Mouse (Mus musculus) stomach, postnatal 0 days (tissue): Measurements from ENCODE around the gene Rock2. TPM values are rescaled to one million over a fixed set of nuclear protein-coding genes. Genes with fewer than 3 reads are reported as not detected.

ENCODE experiments used
- ATAC-seq: fragments of 200-750 bp; cut with Nextera tagmentation; 2 replicates; pipeline ENCODE4 v1.8.0; 2017; ENCODE audit not compliant: low FRiP score, low TSS enrichment
- DNase-seq: peaks from one replicate; pipeline ENCODE4 v3.0.0-alpha.2; 2016; ENCODE audit warnings: low spot score
- H3K27ac ChIP-seq: fragments of 300-500 bp; sonication (generic); replicated peaks from 2 replicates; pipeline ENCODE4 v1.5.1; 2014; ENCODE audit warnings: mild to moderate bottlenecking, control low read depth
- H3K27me3 ChIP-seq: fragments of 300-500 bp; sonication (generic); 2 replicates; pipeline ENCODE4 v1.6.1; 2014; ENCODE audit warnings: low read length; ENCODE audit not compliant: control insufficient read depth, insufficient read depth
- H3K36me3 ChIP-seq: fragments of 300-500 bp; sonication (generic); 2 replicates; pipeline ENCODE4 v1.6.1; 2014; ENCODE audit warnings: low read length, mixed read lengths; ENCODE audit not compliant: control insufficient read depth, insufficient read depth
- H3K4me1 ChIP-seq: fragments of 300-500 bp; sonication (generic); replicated peaks from 2 replicates; pipeline ENCODE4 v1.6.1; 2014; ENCODE audit warnings: antibody characterized with exemption; ENCODE audit not compliant: control insufficient read depth, insufficient read depth
- H3K4me2 ChIP-seq: fragments of 300-500 bp; sonication (generic); replicated peaks from 2 replicates; pipeline ENCODE4 v1.6.1; 2014; ENCODE audit warnings: low read depth, mild to moderate bottlenecking, control low read depth, moderate library complexity
- H3K4me3 ChIP-seq: fragments of 300-500 bp; sonication (generic); 2 replicates; pipeline ENCODE4 v1.5.1; 2014; ENCODE audit warnings: low read depth, low read length, control low read depth
- H3K9ac ChIP-seq: fragments of 300-500 bp; sonication (generic); 2 replicates; pipeline ENCODE4 v1.6.1; 2014; ENCODE audit warnings: mild to moderate bottlenecking, low read length, control low read depth, mixed read lengths
- H3K9me3 ChIP-seq: fragments of 300-500 bp; sonication (generic); 2 replicates; pipeline ENCODE4 v1.6.1; 2016; ENCODE audit warnings: low read length; ENCODE audit not compliant: control insufficient read depth
- CTCF ChIP-seq: IDR thresholded peaks from 2 replicates; pipeline ENCODE4 v1.5.1; 2016; ENCODE audit warnings: antibody characterized with exemption, low read depth, mild to moderate bottlenecking, moderate library complexity
- EP300 ChIP-seq: optimal IDR thresholded peaks from 2 replicates; pipeline ENCODE3; 2016; ENCODE audit warnings: antibody characterized with exemption
- whole genome bisulfite sequencing: fragments of 180-500 bp; shearing (Covaris S2); extraction: QIAGEN DNeasy Blood & Tissue Kit; methylation state at CpG from one replicate; pipeline ENCODE4 v1.1.7; 2014; 5-methylcytosine and 5-hydroxymethylcytosine counted together
- polyA plus RNA-seq: library from polyadenylated mRNA; unstranded; fragments of >200 nt; fragmentation: Nextera tagmentation; extraction: Ambion mirVana; gene quantifications from 2 replicates; pipeline ENCODE4 v1.2.1, GENCODE M21; 2015

Rock2 gene
- polyA plus RNA-seq, 1 experiment from 2014 or later, result 13.3 TPM

GRCm38 (mm10) chr12:16991376-16991775 lies 96.7 kb downstream of the Rock2 start:
- no peak overlapping the region for H3K4me3 ChIP-seq
- no peak overlapping the region for H3K27ac ChIP-seq
- H3K4me1 ChIP-seq, result no peaks in the 10 kb centered on the region
- no peak for TF ChIP-seq EP300
- TF ChIP-seq CTCF, result no peak
- DNase-seq, result no peak
- H3K9me3 ChIP-seq, result no peaks in the 10 kb centered on the region
- no peaks in the 10 kb centered on the region for H3K27me3 ChIP-seq
- H3K4me2 ChIP-seq, result no peak overlapping the region
- H3K36me3 ChIP-seq, result no peaks in the 10 kb centered on the region
- WGBS, result 94% methylated on average over 2 of the region's 2 CpGs
- no peak overlapping the region for H3K9ac ChIP-seq
- no peak for ATAC-seq

GRCm38 (mm10) chr12:16992355-16992754 lies 97.7 kb downstream of the Rock2 start:
- no peak overlapping the region for H3K4me2 ChIP-seq
- DNase-seq (no peak), ATAC-seq (no peak)
- no peak overlapping the region for H3K4me3 ChIP-seq
- H3K9me3 ChIP-seq, result no peaks in the 10 kb centered on the region
- H3K36me3 ChIP-seq, result no peaks in the 10 kb centered on the region; the same call in 1 of the 2 replicates
- no peaks in the 10 kb centered on the region for H3K27me3 ChIP-seq
- no peaks in the 10 kb centered on the region for H3K4me1 ChIP-seq
- no peak overlapping the region for H3K27ac ChIP-seq
- TF ChIP-seq CTCF (no peak), EP300 (no peak)
- no peak overlapping the region for H3K9ac ChIP-seq
- 82% methylated on average over 2 of the region's 2 CpGs for WGBS

GRCm38 (mm10) chr12:16994291-16994690 lies 99.6 kb downstream of the Rock2 start:
- no peak overlapping the region for H3K4me3 ChIP-seq
- H3K27ac ChIP-seq, result no peak overlapping the region
- no peak overlapping the region for H3K9ac ChIP-seq
- H3K4me1 ChIP-seq, result no peaks in the 10 kb centered on the region
- 71% methylated on average over 2 of the region's 2 CpGs for whole genome bisulfite sequencing
- H3K27me3 ChIP-seq, result no peaks in the 10 kb centered on the region
- TF ChIP-seq EP300, result no peak
- no peak overlapping the region for H3K4me2 ChIP-seq
- ATAC-seq (no peak), DNase-seq (no peak)
- no peaks in the 10 kb centered on the region for H3K9me3 ChIP-seq
- no peaks in the 10 kb centered on the region; the same call in 1 of the 2 replicates for H3K36me3 ChIP-seq

- Histone ChIP-seq H3K4me3 (no peak overlapping the region), H3K9ac (no peak overlapping the region), H3K27me3 (no peaks in the 10 kb centered on the region), H3K36me3 (no peaks in the 10 kb centered on the region; the same call in 1 of the 2 replicates), H3K4me2 (no peak overlapping the region), H3K27ac (no peak overlapping the region), H3K4me1 (no peaks in the 10 kb centered on the region), H3K9me3 (no peaks in the 10 kb centered on the region)
- DNase-seq (peak; percentile 11), ATAC-seq (no peak)
- TF ChIP-seq CTCF (no peak), EP300 (no peak)
- 79% methylated on average over 5 of the region's 5 CpGs for WGBS
Observed at GRCm38 (mm10) chr12:16996281-16996680, 101.6 kb downstream of the Rock2 start.

GRCm38 (mm10) chr12:16996886-16997462 lies 102.3 kb downstream of the Rock2 start:
- Histone ChIP-seq H3K9me3 (no peaks in the 10 kb centered on the region), H3K4me2 (no peak overlapping the region), H3K9ac (no peak overlapping the region), H3K4me1 (no peaks in the 10 kb centered on the region), H3K27ac (no peak overlapping the region), H3K4me3 (no peak overlapping the region), H3K27me3 (no peaks in the 10 kb centered on the region), H3K36me3 (no peaks in the 10 kb centered on the region; the same call in 1 of the 2 replicates)
- ATAC-seq (no peak), DNase-seq (no peak)
- TF ChIP-seq EP300, result no peak
- TF ChIP-seq CTCF, result no peak
- WGBS, result 87% methylated on average over 5 of the region's 5 CpGs

- no peaks in the 10 kb centered on the region for H3K27me3 ChIP-seq
Observed at GRCm38 (mm10) chr12:16999146-16999545, 104.5 kb downstream of the Rock2 start.

More at GRCm38 (mm10) chr12:16999146-16999545, 104.5 kb downstream of the Rock2 start:
- H3K27ac ChIP-seq, result no peak overlapping the region
- 4% methylated on average over 10 of the region's 10 CpGs for WGBS
- H3K36me3 ChIP-seq, result no peaks in the 10 kb centered on the region; the same call in 1 of the 2 replicates
- no peaks in the 10 kb centered on the region for H3K9me3 ChIP-seq
- ATAC-seq (no peak), DNase-seq (no peak)
- no peaks in the 10 kb centered on the region for H3K4me1 ChIP-seq
- TF ChIP-seq CTCF, result no peak
- TF ChIP-seq EP300, result no peak
- H3K4me2 ChIP-seq, result peak overlapping the region; percentile 87
- peak overlapping the region; percentile 55 for H3K4me3 ChIP-seq
- peak overlapping the region; percentile 66; the same call in 1 of the 2 replicates for H3K9ac ChIP-seq
